Mouse (Mus musculus) cortical plate, adult 2 months (tissue): ENCODE data around the gene Rabl3.

Experiments
- CTCF ChIP-seq: fragments of 200-500 bp; IDR thresholded peaks from 2 replicates; pipeline ENCODE4 v1.5.1; 2011; ENCODE audit warnings: mild to moderate bottlenecking, control low read depth, low read length; ENCODE audit not compliant: insufficient read depth; ENCODE audit errors: extremely low read depth
- POLR2A ChIP-seq: fragments of 200-500 bp; IDR thresholded peaks from 2 replicates; pipeline ENCODE4 v1.6.1; 2011; ENCODE audit warnings: mild to moderate bottlenecking, low read length, control low read depth; ENCODE audit not compliant: insufficient read depth; ENCODE audit errors: extremely low read depth

DNA sequence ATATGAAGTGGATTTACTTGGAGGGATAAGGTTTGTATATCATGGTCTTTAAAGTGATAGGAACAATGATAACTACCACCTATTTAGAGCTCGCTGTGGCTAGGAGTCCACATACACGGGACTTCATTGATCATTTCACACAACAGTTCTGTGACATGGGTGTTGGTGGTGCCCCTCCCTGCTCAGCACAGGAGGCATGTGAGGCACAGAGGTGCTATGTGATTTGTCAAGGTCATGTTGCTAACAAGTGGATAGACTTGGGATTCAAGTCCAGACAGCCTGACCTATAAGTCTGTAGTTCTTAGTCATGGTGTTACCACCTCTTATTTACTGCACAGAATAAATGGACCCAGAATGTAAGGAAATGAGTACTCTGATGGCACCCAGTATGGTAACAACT lies 11.3 kb downstream of the Rabl3 start:
- no peak for TF ChIP-seq CTCF
- TF ChIP-seq POLR2A: no peak
